Mouse (Mus musculus) bone marrow macrophage, adult 2 months (primary cell): ENCODE data around the gene Vmn2r87.

Source experiments
- CTCF ChIP-seq: IDR thresholded peaks from 2 replicates; pipeline ENCODE4 v1.5.1; 2012; ENCODE audit warnings: low read depth, mild to moderate bottlenecking, low read length, moderate library complexity
- POLR2A ChIP-seq: IDR thresholded peaks from 2 replicates; pipeline ENCODE4 v1.6.1; 2012; ENCODE audit warnings: mild to moderate bottlenecking, low read depth, low read length, borderline replicate concordance

DNA sequence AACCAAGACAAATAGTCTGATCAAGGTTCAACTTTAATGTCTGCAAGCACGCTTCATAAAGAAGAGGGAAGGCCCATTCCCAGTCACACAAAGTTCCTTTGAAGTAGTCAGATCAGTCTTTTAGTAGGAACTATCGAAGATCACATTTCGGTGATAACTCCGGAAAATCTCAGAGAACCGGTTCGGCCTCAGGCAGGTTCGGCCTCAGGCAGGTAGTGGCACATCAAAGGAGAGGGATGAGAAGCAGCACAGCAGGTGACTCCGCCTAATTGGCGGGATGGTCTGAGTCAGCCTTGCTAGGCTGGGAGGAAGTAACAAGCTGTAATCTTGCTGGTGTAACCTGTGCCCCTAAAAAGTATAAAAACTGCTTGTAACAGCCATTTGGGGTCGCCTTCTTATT, 30.7 kb upstream of the Vmn2r87 start:
- TF ChIP-seq CTCF (no peak), POLR2A (no peak)
